Mouse (Mus musculus) liver, embryonic 16.5 days (tissue): ENCODE results near the gene 0610037L13Rik. TPM values are rescaled to one million over a fixed set of nuclear protein-coding genes. Genes with fewer than 3 reads are reported as not detected.

ENCODE experiments used
- ATAC-seq: fragments of 200-750 bp; cut with Nextera tagmentation; 2 replicates; pipeline ENCODE4 v1.8.0; 2017; ENCODE audit warnings: low read depth, mild to moderate bottlenecking, moderate number of reproducible peaks, moderate library complexity
- H3K27ac ChIP-seq: fragments of 300-500 bp; sonication (generic); 2 replicates; pipeline ENCODE4 v1.5.1; 2014; ENCODE audit warnings: mild to moderate bottlenecking, low read length
- H3K27me3 ChIP-seq: fragments of 300-500 bp; sonication (generic); 2 replicates; pipeline ENCODE4 v1.6.1; 2014; ENCODE audit warnings: low read depth, low read length, mixed read lengths; ENCODE audit not compliant: control insufficient read depth, insufficient read depth
- H3K36me3 ChIP-seq: fragments of 300-500 bp; sonication (generic); 2 replicates; pipeline ENCODE4 v1.6.1; 2014; ENCODE audit warnings: mild to moderate bottlenecking; ENCODE audit not compliant: control insufficient read depth, insufficient read depth
- H3K4me1 ChIP-seq: fragments of 300-500 bp; sonication (generic); 2 replicates; pipeline ENCODE4 v1.6.1; 2014; ENCODE audit warnings: low read depth, low read length, mixed read lengths; ENCODE audit not compliant: control insufficient read depth
- H3K4me2 ChIP-seq: fragments of 300-500 bp; sonication (generic); 2 replicates; pipeline ENCODE4 v1.6.1; 2014; ENCODE audit warnings: low read depth, low read length, mixed read lengths
- H3K4me3 ChIP-seq: fragments of 300-500 bp; sonication (generic); 2 replicates; pipeline ENCODE4 v1.5.1; 2014; ENCODE audit warnings: low read depth, mild to moderate bottlenecking, low read length
- H3K9ac ChIP-seq: fragments of 300-500 bp; sonication (generic); 2 replicates; pipeline ENCODE4 v1.6.1; 2014; ENCODE audit warnings: low read depth, low read length
- H3K9me3 ChIP-seq: fragments of 300-500 bp; sonication (generic); replicated peaks from 2 replicates; pipeline ENCODE4 v1.6.1; 2016; ENCODE audit warnings: low read length; ENCODE audit not compliant: control insufficient read depth
- WGBS: fragments of 180-500 bp; shearing (Covaris S2); extraction: QIAGEN DNeasy Blood & Tissue Kit; methylation state at CpG from one replicate; pipeline ENCODE4 v1.1.7; 2014; ENCODE audit not compliant: insufficient replicate concordance; 5-methylcytosine and 5-hydroxymethylcytosine counted together
- polyA plus RNA-seq: library from polyadenylated mRNA; unstranded; fragments of >200 nt; fragmentation: Nextera tagmentation; extraction: Ambion mirVana; gene quantifications from 2 replicates; pipeline ENCODE4 v1.2.1, GENCODE M21; 2015

0610037L13Rik gene
- polyA plus RNA-seq, 1 experiment from 2014 or later: 30.7 TPM

GRCm38 (mm10) chr4:107942741-107943140 is 53.1 kb downstream of the 0610037L13Rik start:
- no peak overlapping the region for H3K4me2 ChIP-seq
- H3K9ac ChIP-seq: no peak overlapping the region
- H3K4me1 ChIP-seq: no peaks in the 10 kb centered on the region
- 75% methylated on average over 7 of the region's 7 CpGs for WGBS
- no peak overlapping the region for H3K4me3 ChIP-seq
- no peak for ATAC-seq
- H3K27me3 ChIP-seq: no peaks in the 10 kb centered on the region
- H3K9me3 ChIP-seq: no peaks in the 10 kb centered on the region
- no peaks in the 10 kb centered on the region for H3K36me3 ChIP-seq
- no peak overlapping the region for H3K27ac ChIP-seq

- ATAC-seq: no peak
- H3K27ac ChIP-seq: no peak overlapping the region
- WGBS: 59% methylated on average over 2 of the region's 2 CpGs
Observed at GRCm38 (mm10) chr4:107944141-107944540, 54.5 kb downstream of the 0610037L13Rik start.

More at GRCm38 (mm10) chr4:107944141-107944540, 54.5 kb downstream of the 0610037L13Rik start:
- Histone ChIP-seq H3K36me3 (no peaks in the 10 kb centered on the region), H3K4me3 (no peak overlapping the region), H3K27me3 (no peaks in the 10 kb centered on the region), H3K4me1 (no peaks in the 10 kb centered on the region), H3K4me2 (no peak overlapping the region), H3K9me3 (no peaks in the 10 kb centered on the region), H3K9ac (no peak overlapping the region)

Other genes starting within 250 kb of the 0610037L13Rik start
- not detected in 2 replicates for gene Dmrtb1, start 205.6 kb upstream of the 0610037L13Rik start, polyA plus RNA-seq
- 0.44 and 0.46 TPM in 2 replicates for gene Lrp8, start 87.6 kb upstream of the 0610037L13Rik start, polyA plus RNA-seq
- gene Magoh, start 10.1 kb upstream of the 0610037L13Rik start, polyA plus RNA-seq: 58.5 and 76.7 TPM in 2 replicates
- 45.5 and 48.4 TPM in 2 replicates for gene Cpt2, start 33.8 kb downstream of the 0610037L13Rik start, polyA plus RNA-seq
- gene Slc1a7, start 78.5 kb downstream of the 0610037L13Rik start, polyA plus RNA-seq: not detected in 2 replicates
- gene Podn, start 206.6 kb downstream of the 0610037L13Rik start, polyA plus RNA-seq: 0.14 and 0.30 TPM in 2 replicates